Mouse (Mus musculus): ENCODE measurements around the gene Nek6. TPM values are rescaled to one million over a fixed set of nuclear protein-coding genes. Genes with fewer than 3 reads are reported as not detected.
A peak's percentile ranks its signal among the peaks of the same experiment; 100 is the strongest.

Gene Nek6
- polyA plus RNA-seq, 2 experiments: 9.7 to 25.2 TPM

- Histone ChIP-seq H3K9ac (replicated peaks) (no peak overlapping the region), H3K27me3 (ENCODE audit: control insufficient read depth, insufficient read depth, low read length) (no peaks in the 10 kb centered on the region), H3K4me3 (ENCODE audit: insufficient read depth in 1 of 2, low read depth in 2 of 2, low read length in 2 of 2) (no peak overlapping the region), H3K4me2 (ENCODE audit: low read depth) (no peak overlapping the region), H3K9me3 (ENCODE audit: control insufficient read depth, low read length) (no peaks in the 10 kb centered on the region), H3K4me1 (replicated peaks; ENCODE audit: control insufficient read depth in 2 of 2, insufficient read depth in 2 of 2, low read length in 1 of 2) (no peaks in the 10 kb centered on the region), H3K27ac (no peak overlapping the region), H3K36me3 (replicated peaks; ENCODE audit: control insufficient read depth, insufficient read depth, low read depth) (no peaks in the 10 kb centered on the region)
- no peak for ATAC-seq (ENCODE audit: insufficient read depth)
- no peak for TF ChIP-seq CTCF (IDR thresholded peaks at IDR 0.05; ENCODE audit: low read depth)
- no peak for TF ChIP-seq EP300 (IDR thresholded peaks at IDR 0.05; ENCODE audit: low read depth)
- 73% methylated on average over 13 of the region's 13 CpGs for WGBS (ENCODE audit: insufficient replicate concordance)
- no peak for DNase-seq (ENCODE audit: low read depth in 3 of 3, low spot score in 3 of 3)
Observed at GRCm38 (mm10) chr2:38578602-38579521, 67.4 kb downstream of the Nek6 start.

GRCm38 (mm10) chr2:38579528-38579927, 68.1 kb downstream of the Nek6 start:
- Histone ChIP-seq H3K9me3 (ENCODE audit: control insufficient read depth, low read length) (no peaks in the 10 kb centered on the region), H3K4me3 (ENCODE audit: insufficient read depth in 1 of 2, low read depth in 2 of 2, low read length in 2 of 2) (no peak overlapping the region), H3K36me3 (replicated peaks; ENCODE audit: control insufficient read depth, insufficient read depth, low read depth) (no peaks in the 10 kb centered on the region; the same call in 1 of the 2 replicates), H3K9ac (replicated peaks) (no peak overlapping the region), H3K27ac (no peak overlapping the region), H3K4me2 (ENCODE audit: low read depth) (no peak overlapping the region), H3K27me3 (ENCODE audit: control insufficient read depth, insufficient read depth, low read length) (no peaks in the 10 kb centered on the region), H3K4me1 (replicated peaks; ENCODE audit: control insufficient read depth in 2 of 2, insufficient read depth in 2 of 2, low read length in 1 of 2) (no peaks in the 10 kb centered on the region)
- DNase-seq (ENCODE audit: low read depth in 3 of 3, low spot score in 3 of 3): no peak
- no peak for ATAC-seq (ENCODE audit: insufficient read depth)
- 70% methylated on average over 1 of the region's 1 CpGs for WGBS (ENCODE audit: insufficient replicate concordance)
- TF ChIP-seq CTCF (IDR thresholded peaks at IDR 0.05; ENCODE audit: low read depth) (no peak), EP300 (IDR thresholded peaks at IDR 0.05; ENCODE audit: low read depth) (no peak)

- H3K27ac ChIP-seq: no peak overlapping the region
Observed at GRCm38 (mm10) chr2:38583982-38584381, 72.5 kb downstream of the Nek6 start.

GRCm38 (mm10) chr2:38584514-38585378, 73.3 kb downstream of the Nek6 start:
- H3K36me3 ChIP-seq (replicated peaks; ENCODE audit: control insufficient read depth, insufficient read depth, low read depth): peaks cover 13% of the 10 kb centered on the region
- DNase-seq (ENCODE audit: low read depth in 3 of 3, low spot score in 3 of 3) (no peak), ATAC-seq (ENCODE audit: insufficient read depth) (peak; percentile 7; the same call in 1 of the 2 replicates)
- H3K9me3 ChIP-seq (ENCODE audit: control insufficient read depth, low read length): no peaks in the 10 kb centered on the region
- H3K27me3 ChIP-seq (ENCODE audit: control insufficient read depth, insufficient read depth, low read length): no peaks in the 10 kb centered on the region
- no peak overlapping the region for H3K4me2 ChIP-seq (ENCODE audit: low read depth)
- H3K27ac ChIP-seq: no peak overlapping the region
- H3K4me1 ChIP-seq (replicated peaks; ENCODE audit: control insufficient read depth in 2 of 2, insufficient read depth in 2 of 2, low read length in 1 of 2): no peaks in the 10 kb centered on the region
- H3K4me3 ChIP-seq (ENCODE audit: insufficient read depth in 1 of 2, low read depth in 2 of 2, low read length in 2 of 2): no peak overlapping the region
- TF ChIP-seq CTCF (IDR thresholded peaks at IDR 0.05; ENCODE audit: low read depth) (no peak), EP300 (IDR thresholded peaks at IDR 0.05; ENCODE audit: low read depth) (no peak)
- no peak overlapping the region for H3K9ac ChIP-seq (replicated peaks)
- 70% methylated on average over 13 of the region's 13 CpGs for WGBS (ENCODE audit: insufficient replicate concordance)

More at GRCm38 (mm10) chr2:38583982-38584381, 72.5 kb downstream of the Nek6 start:
- H3K36me3 ChIP-seq (replicated peaks; ENCODE audit: control insufficient read depth, insufficient read depth, low read depth): peaks cover 8% of the 10 kb centered on the region
- no peak overlapping the region for H3K4me2 ChIP-seq (ENCODE audit: low read depth)
- H3K4me3 ChIP-seq (ENCODE audit: insufficient read depth in 1 of 2, low read depth in 2 of 2, low read length in 2 of 2): no peak overlapping the region
- no peaks in the 10 kb centered on the region for H3K27me3 ChIP-seq (ENCODE audit: control insufficient read depth, insufficient read depth, low read length)
- TF ChIP-seq EP300 (IDR thresholded peaks at IDR 0.05; ENCODE audit: low read depth) (no peak), CTCF (IDR thresholded peaks at IDR 0.05; ENCODE audit: low read depth) (no peak)
- no peaks in the 10 kb centered on the region for H3K9me3 ChIP-seq (ENCODE audit: control insufficient read depth, low read length)
- H3K4me1 ChIP-seq (replicated peaks; ENCODE audit: control insufficient read depth in 2 of 2, insufficient read depth in 2 of 2, low read length in 1 of 2): no peaks in the 10 kb centered on the region
- DNase-seq (ENCODE audit: low read depth in 3 of 3, low spot score in 3 of 3): no peak
- 58% methylated on average over 2 of the region's 2 CpGs for WGBS (ENCODE audit: insufficient replicate concordance)
- ATAC-seq (ENCODE audit: insufficient read depth): no peak
- H3K9ac ChIP-seq (replicated peaks): no peak overlapping the region

- Histone ChIP-seq H3K4me3 (ENCODE audit: insufficient read depth in 1 of 2, low read depth in 2 of 2, low read length in 2 of 2) (no peak overlapping the region), H3K27me3 (ENCODE audit: control insufficient read depth, insufficient read depth, low read length) (no peaks in the 10 kb centered on the region), H3K4me2 (ENCODE audit: low read depth) (no peak overlapping the region), H3K4me1 (replicated peaks; ENCODE audit: control insufficient read depth in 2 of 2, insufficient read depth in 2 of 2, low read length in 1 of 2) (no peaks in the 10 kb centered on the region), H3K27ac (no peak overlapping the region), H3K9ac (replicated peaks) (no peak overlapping the region), H3K36me3 (replicated peaks; ENCODE audit: control insufficient read depth, insufficient read depth, low read depth) (peaks cover 13% of the 10 kb centered on the region), H3K9me3 (ENCODE audit: control insufficient read depth, low read length) (no peaks in the 10 kb centered on the region)
- DNase-seq (ENCODE audit: low read depth in 3 of 3, low spot score in 3 of 3) (no peak), ATAC-seq (ENCODE audit: insufficient read depth) (peak; percentile 44; the same call in 1 of the 2 replicates)
- 63% methylated on average over 5 of the region's 5 CpGs for WGBS (ENCODE audit: insufficient replicate concordance)
- TF ChIP-seq EP300 (IDR thresholded peaks at IDR 0.05; ENCODE audit: low read depth) (no peak), CTCF (IDR thresholded peaks at IDR 0.05; ENCODE audit: low read depth) (no peak)
Observed at GRCm38 (mm10) chr2:38585379-38585736, 73.9 kb downstream of the Nek6 start.

All from liver, embryonic 14.5 days (tissue).